Mouse (Mus musculus) intestine, embryonic 14.5 days (tissue): ENCODE measurements around the gene Arhgap44. TPM values are rescaled to one million over a fixed set of nuclear protein-coding genes. Genes with fewer than 3 reads are reported as not detected.

Experiments used
- ATAC-seq: fragments of 200-750 bp; cut with Nextera tagmentation; replicated peaks from 2 replicates; pipeline ENCODE4 v1.8.0; 2017; ENCODE audit warnings: low read depth, moderate number of reproducible peaks, moderate TSS enrichment, moderate library complexity; ENCODE audit not compliant: low FRiP score, low TSS enrichment
- DNase-seq: peaks from one replicate; pipeline ENCODE4 v3.0.0-alpha.2; 2018; ENCODE audit warnings: low spot score
- H3K27ac ChIP-seq: fragments of 300-500 bp; sonication (generic); 2 replicates; pipeline ENCODE4 v1.5.1; 2014; ENCODE audit warnings: low read depth, mild to moderate bottlenecking, control low read depth
- H3K27me3 ChIP-seq: fragments of 300-500 bp; sonication (generic); replicated peaks from 2 replicates; pipeline ENCODE4 v1.6.1; 2014; ENCODE audit warnings: low read length, control low read depth; ENCODE audit not compliant: control insufficient read depth, insufficient read depth
- H3K36me3 ChIP-seq: fragments of 300-500 bp; sonication (generic); 2 replicates; pipeline ENCODE4 v1.6.1; 2014; ENCODE audit warnings: low read length, control low read depth; ENCODE audit not compliant: control insufficient read depth, insufficient read depth
- H3K4me1 ChIP-seq: fragments of 300-500 bp; sonication (generic); replicated peaks from 2 replicates; pipeline ENCODE4 v1.6.1; 2014; ENCODE audit warnings: low read length, control low read depth, mixed read lengths; ENCODE audit not compliant: control insufficient read depth, insufficient read depth
- H3K4me2 ChIP-seq: fragments of 300-500 bp; sonication (generic); 2 replicates; pipeline ENCODE4 v1.6.1; 2014; ENCODE audit warnings: low read length
- H3K4me3 ChIP-seq: fragments of 300-500 bp; sonication (generic); 2 replicates; pipeline ENCODE4 v1.5.1; 2014; ENCODE audit warnings: low read depth, low read length, control low read depth, mixed read lengths
- H3K9ac ChIP-seq: fragments of 300-500 bp; sonication (generic); 2 replicates; pipeline ENCODE4 v1.6.1; 2014; ENCODE audit warnings: mild to moderate bottlenecking, low read length
- H3K9me3 ChIP-seq: fragments of 300-500 bp; sonication (generic); 2 replicates; pipeline ENCODE4 v1.6.1; 2016; ENCODE audit warnings: low read length, control low read depth; ENCODE audit not compliant: control insufficient read depth
- WGBS: fragments of 180-500 bp; shearing (Covaris S2); extraction: QIAGEN DNeasy Blood & Tissue Kit; methylation state at CpG from one replicate; pipeline ENCODE4 v1.1.7; 2014; 5-methylcytosine and 5-hydroxymethylcytosine counted together
- polyA plus RNA-seq: library from polyadenylated mRNA; unstranded; fragments of >200 nt; fragmentation: Nextera tagmentation; extraction: Ambion mirVana; gene quantifications from 2 replicates; pipeline ENCODE4 v1.2.1, GENCODE M21; 2014

The Arhgap44 gene
- polyA plus RNA-seq, 1 experiment from 2014 or later: 6.2 TPM

DNA sequence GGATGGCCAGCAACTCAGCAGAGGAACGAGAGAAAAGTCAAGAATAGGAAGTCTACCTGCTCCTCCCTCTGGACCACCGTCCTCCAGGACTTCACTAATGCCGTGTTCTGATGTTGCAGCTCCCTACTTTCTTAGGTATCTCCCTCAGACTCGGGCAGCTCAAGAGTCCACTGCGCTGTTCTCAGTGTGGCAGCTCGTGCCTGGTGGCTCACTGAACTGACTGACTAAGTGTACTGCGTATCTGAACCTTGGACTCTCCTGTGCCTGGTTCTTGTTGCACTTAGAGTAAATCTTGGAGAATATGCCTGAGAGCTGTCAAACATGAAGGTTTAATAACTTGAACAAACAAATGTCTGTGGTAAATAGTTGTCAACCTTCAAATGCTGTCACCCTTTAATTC, 130.5 kb downstream of the Arhgap44 start:
- Histone ChIP-seq H3K27ac (no peak overlapping the region), H3K36me3 (no peaks in the 10 kb centered on the region; the same call in 1 of the 2 replicates), H3K4me1 (no peaks in the 10 kb centered on the region), H3K9me3 (no peaks in the 10 kb centered on the region), H3K9ac (no peak overlapping the region), H3K4me2 (no peak overlapping the region), H3K27me3 (no peaks in the 10 kb centered on the region), H3K4me3 (no peak overlapping the region)
- ATAC-seq (no peak), DNase-seq (no peak)
- 79% methylated on average over 7 of the region's 7 CpGs for WGBS

- Histone ChIP-seq H3K4me2 (no peak overlapping the region), H3K9me3 (no peaks in the 10 kb centered on the region), H3K9ac (no peak overlapping the region), H3K27ac (no peak overlapping the region), H3K4me1 (no peaks in the 10 kb centered on the region), H3K36me3 (no peaks in the 10 kb centered on the region; the same call in 1 of the 2 replicates), H3K27me3 (no peaks in the 10 kb centered on the region), H3K4me3 (no peak overlapping the region)
- 48% methylated on average over 1 of the region's 1 CpGs for WGBS
- no peak for DNase-seq
- ATAC-seq: no peak
These were observed 132.6 kb downstream of the Arhgap44 start for GRCm38 (mm10) chr11:65030201-65030600.

- no peak overlapping the region for H3K9ac ChIP-seq
- no peaks in the 10 kb centered on the region for H3K4me1 ChIP-seq
- no peaks in the 10 kb centered on the region for H3K27me3 ChIP-seq
- 68% methylated on average over 5 of the region's 5 CpGs for WGBS
- no peak overlapping the region for H3K4me3 ChIP-seq
- ATAC-seq (no peak), DNase-seq (no peak)
- no peaks in the 10 kb centered on the region for H3K9me3 ChIP-seq
- H3K4me2 ChIP-seq: no peak overlapping the region
- no peak overlapping the region for H3K27ac ChIP-seq
- H3K36me3 ChIP-seq: 0 out of 2 replicates have a peak, but pooled peaks cover 3% of the 10 kb centered on the region
These were observed 134.7 kb downstream of the Arhgap44 start for GRCm38 (mm10) chr11:65028049-65028448.

- H3K4me2 ChIP-seq: no peak overlapping the region
- 0 out of 2 replicates have a peak, but pooled peaks cover 3% of the 10 kb centered on the region for H3K36me3 ChIP-seq
- no peaks in the 10 kb centered on the region for H3K27me3 ChIP-seq
- no peak overlapping the region for H3K4me3 ChIP-seq
- no peak for ATAC-seq
- WGBS: 87% methylated on average over 11 of the region's 11 CpGs
- H3K4me1 ChIP-seq: no peaks in the 10 kb centered on the region
- H3K9me3 ChIP-seq: no peaks in the 10 kb centered on the region
- DNase-seq: no peak
- H3K27ac ChIP-seq: no peak overlapping the region
- H3K9ac ChIP-seq: no peak overlapping the region
These were observed 140.0 kb downstream of the Arhgap44 start for GRCm38 (mm10) chr11:65022771-65023170.

- Histone ChIP-seq H3K9ac (no peak overlapping the region), H3K4me2 (no peak overlapping the region), H3K27me3 (no peaks in the 10 kb centered on the region), H3K36me3 (0 out of 2 replicates have a peak, but pooled peaks cover 3% of the 10 kb centered on the region), H3K27ac (no peak overlapping the region), H3K4me1 (no peaks in the 10 kb centered on the region), H3K4me3 (no peak overlapping the region), H3K9me3 (no peaks in the 10 kb centered on the region)
- ATAC-seq: no peak
- 88% methylated on average over 4 of the region's 4 CpGs for WGBS
- DNase-seq: no peak
These were observed 142.0 kb downstream of the Arhgap44 start for GRCm38 (mm10) chr11:65020744-65021143.

DNA sequence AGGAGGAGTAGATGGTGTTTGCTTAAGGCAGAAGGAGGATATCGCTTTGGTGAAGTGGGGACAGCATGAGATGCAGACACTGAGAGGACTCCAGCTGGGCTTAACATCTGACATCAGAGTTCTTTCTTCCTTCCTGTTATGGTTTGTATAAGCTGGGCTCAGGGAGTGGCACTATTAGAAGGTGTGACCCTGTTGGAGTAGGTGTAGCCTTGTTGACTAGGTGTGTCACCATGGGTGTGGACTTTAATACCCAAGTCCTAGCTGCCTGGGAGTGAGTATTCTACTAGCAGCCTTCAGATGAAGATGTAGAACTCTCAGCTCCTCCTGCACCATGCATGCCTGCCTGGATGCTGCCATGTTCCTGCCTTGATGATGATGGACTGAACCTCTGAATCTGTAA, 146.0 kb downstream of the Arhgap44 start:
- Histone ChIP-seq H3K27me3 (no peaks in the 10 kb centered on the region), H3K4me1 (no peaks in the 10 kb centered on the region), H3K4me2 (no peak overlapping the region), H3K4me3 (no peak overlapping the region), H3K27ac (no peak overlapping the region), H3K9ac (no peak overlapping the region), H3K9me3 (no peaks in the 10 kb centered on the region), H3K36me3 (no peaks in the 10 kb centered on the region)
- ATAC-seq (no peak), DNase-seq (no peak)
- WGBS: 89% methylated on average over 1 of the region's 1 CpGs

- 70% methylated on average over 6 of the region's 6 CpGs for WGBS
- H3K4me1 ChIP-seq: no peaks in the 10 kb centered on the region
- no peaks in the 10 kb centered on the region for H3K9me3 ChIP-seq
- H3K36me3 ChIP-seq: no peaks in the 10 kb centered on the region
- no peak overlapping the region for H3K27ac ChIP-seq
- H3K27me3 ChIP-seq: no peaks in the 10 kb centered on the region
- H3K4me3 ChIP-seq: no peak overlapping the region
- H3K9ac ChIP-seq: no peak overlapping the region
- no peak for ATAC-seq
- no peak overlapping the region for H3K4me2 ChIP-seq
- DNase-seq: no peak
These were observed 148.9 kb downstream of the Arhgap44 start for GRCm38 (mm10) chr11:65013906-65014305.

DNA sequence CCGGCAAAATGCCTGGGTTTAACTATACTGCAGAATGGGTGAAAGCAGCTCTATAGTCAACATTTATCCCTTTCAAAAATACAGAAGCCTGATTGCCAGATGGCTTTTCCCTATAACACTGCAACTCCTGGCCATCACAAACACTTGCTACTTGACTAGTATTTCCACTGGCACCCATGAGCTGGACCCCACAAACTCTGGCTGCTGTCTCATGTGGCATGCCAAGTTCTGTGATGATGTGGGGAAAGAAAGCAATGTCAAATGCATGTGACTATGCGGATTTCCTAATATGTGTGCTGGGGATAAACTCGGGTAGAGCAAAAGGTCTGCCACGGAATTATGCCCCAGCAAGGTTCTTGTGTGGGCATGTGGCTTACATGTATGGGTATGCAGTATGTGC, 156.7 kb downstream of the Arhgap44 start:
- peaks cover 22% of the 10 kb centered on the region for H3K36me3 ChIP-seq
- DNase-seq (no peak), ATAC-seq (no peak)
- no peak overlapping the region for H3K4me3 ChIP-seq
- no peak overlapping the region for H3K9ac ChIP-seq
- WGBS: 92% methylated on average over 4 of the region's 4 CpGs
- no peaks in the 10 kb centered on the region for H3K27me3 ChIP-seq
- no peak overlapping the region for H3K4me2 ChIP-seq
- H3K27ac ChIP-seq: no peak overlapping the region
- no peaks in the 10 kb centered on the region for H3K4me1 ChIP-seq
- no peaks in the 10 kb centered on the region for H3K9me3 ChIP-seq

GRCm38 (mm10) chr11:65004836-65005235, 157.9 kb downstream of the Arhgap44 start:
- H3K9ac ChIP-seq: no peak overlapping the region
- DNase-seq: no peak
- no peaks in the 10 kb centered on the region for H3K9me3 ChIP-seq
- peaks cover 34% of the 10 kb centered on the region for H3K36me3 ChIP-seq
- no peaks in the 10 kb centered on the region for H3K4me1 ChIP-seq
- no peak overlapping the region for H3K4me2 ChIP-seq
- 70% methylated on average over 3 of the region's 3 CpGs for WGBS
- no peaks in the 10 kb centered on the region for H3K27me3 ChIP-seq
- H3K27ac ChIP-seq: no peak overlapping the region
- H3K4me3 ChIP-seq: no peak overlapping the region
- no peak for ATAC-seq
